Mouse (Mus musculus) limb, embryonic 11.5 days (tissue): ENCODE measurements around the gene Cpeb4. TPM values are rescaled to one million over a fixed set of nuclear protein-coding genes. Genes with fewer than 3 reads are reported as not detected.
"Not testable (repeated sequence)": the region's sequence is repeated elsewhere in the genome, so short reads cannot be mapped to it uniquely, and the experiment has no call there.

ENCODE experiments used
- ATAC-seq: fragments of 200-750 bp; cut with Nextera tagmentation; 2 replicates; pipeline ENCODE4 v1.8.0; 2017; ENCODE audit warnings: low read depth; ENCODE audit not compliant: insufficient number of reproducible peaks, low FRiP score, low TSS enrichment
- DNase-seq: peaks from one replicate; pipeline ENCODE4 v3.0.0-alpha.2; 2015; ENCODE audit warnings: low spot score
- H3K27ac ChIP-seq: fragments of 300-500 bp; sonication (generic); replicated peaks from 2 replicates; pipeline ENCODE4 v1.5.1; 2014; ENCODE audit warnings: low read depth, mild to moderate bottlenecking, low read length
- H3K27me3 ChIP-seq: fragments of 300-500 bp; sonication (generic); 2 replicates; pipeline ENCODE4 v1.6.1; 2014; ENCODE audit warnings: mild to moderate bottlenecking, low read length, mixed read lengths; ENCODE audit not compliant: control insufficient read depth, insufficient read depth
- H3K36me3 ChIP-seq: fragments of 300-500 bp; sonication (generic); 2 replicates; pipeline ENCODE4 v1.6.1; 2014; ENCODE audit warnings: mild to moderate bottlenecking, low read length, moderate library complexity, mixed read lengths; ENCODE audit not compliant: control insufficient read depth, insufficient read depth
- H3K4me1 ChIP-seq: fragments of 300-500 bp; sonication (generic); 2 replicates; pipeline ENCODE4 v1.6.1; 2014; ENCODE audit warnings: low read length, mixed read lengths; ENCODE audit not compliant: control insufficient read depth, insufficient read depth
- H3K4me2 ChIP-seq: fragments of 300-500 bp; sonication (generic); 2 replicates; pipeline ENCODE4 v1.6.1; 2014; ENCODE audit warnings: low read depth, mild to moderate bottlenecking, moderate library complexity; ENCODE audit not compliant: severe bottlenecking
- H3K4me3 ChIP-seq: fragments of 300-500 bp; sonication (generic); 2 replicates; pipeline ENCODE4 v1.5.1; 2014; ENCODE audit warnings: low read depth, low read length
- H3K9ac ChIP-seq: fragments of 300-500 bp; sonication (generic); 2 replicates; pipeline ENCODE4 v1.6.1; 2014; ENCODE audit warnings: mild to moderate bottlenecking, low read length
- H3K9me3 ChIP-seq: fragments of 300-500 bp; sonication (generic); 2 replicates; pipeline ENCODE4 v1.6.1; 2016; ENCODE audit warnings: low read length; ENCODE audit not compliant: control insufficient read depth
- WGBS: fragments of 180-500 bp; shearing (Covaris S2); extraction: QIAGEN DNeasy Blood & Tissue Kit; methylation state at CpG from one replicate; pipeline ENCODE4 v1.1.7; 2014; 5-methylcytosine and 5-hydroxymethylcytosine counted together
- polyA plus RNA-seq: library from polyadenylated mRNA; unstranded; fragments of >200 nt; fragmentation: Nextera tagmentation; extraction: Ambion mirVana; gene quantifications from 2 replicates; pipeline ENCODE4 v1.2.1, GENCODE M21; 2014

Gene Cpeb4
- polyA plus RNA-seq, 1 experiment from 2014 or later: 3.6 TPM

DNA sequence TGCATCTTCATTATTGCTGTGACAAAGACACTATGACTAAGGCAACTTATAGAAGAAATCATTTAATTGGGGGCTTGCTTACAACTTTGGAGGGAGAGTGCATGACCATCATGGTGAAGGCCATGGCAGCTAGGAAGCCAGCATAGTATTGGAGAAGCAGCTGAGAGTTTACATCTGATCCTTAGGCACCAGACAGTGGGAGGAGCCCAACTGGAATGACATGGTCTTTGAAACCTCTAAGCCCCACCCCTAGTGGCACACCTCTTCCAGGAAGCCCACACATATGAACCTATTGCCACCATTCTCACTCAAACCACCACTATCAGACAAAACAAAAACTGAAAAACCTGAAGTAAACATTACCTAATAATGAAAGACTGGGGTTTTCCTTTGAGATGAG, 88.1 kb downstream of the Cpeb4 start:
- H3K4me1 ChIP-seq: no peaks in the 10 kb centered on the region
- no peaks in the 10 kb centered on the region for H3K27me3 ChIP-seq
- no peak overlapping the region for H3K27ac ChIP-seq
- no peaks in the 10 kb centered on the region for H3K36me3 ChIP-seq
- no peak overlapping the region for H3K9ac ChIP-seq
- no peak overlapping the region for H3K4me2 ChIP-seq
- ATAC-seq: no peak
- H3K9me3 ChIP-seq: no peaks in the 10 kb centered on the region
- no peak overlapping the region for H3K4me3 ChIP-seq
- no peak for DNase-seq

DNA sequence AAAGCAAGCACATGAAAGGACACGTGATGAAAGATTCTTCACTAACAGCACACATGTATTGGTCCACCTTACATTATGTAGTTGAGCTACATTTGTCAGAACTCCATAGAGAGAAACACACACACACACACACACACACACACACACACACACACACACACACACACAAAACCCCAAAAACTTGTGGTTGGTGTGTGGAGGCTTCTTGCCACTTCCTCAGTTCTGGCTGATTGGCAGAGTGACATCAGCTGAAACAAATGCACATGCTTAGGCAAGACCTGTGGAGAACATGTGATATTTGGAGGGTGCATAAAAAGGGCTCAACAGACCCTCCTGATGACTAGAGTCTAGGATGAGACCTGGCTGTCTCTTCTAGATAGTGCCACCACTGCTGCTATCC, 92.0 kb downstream of the Cpeb4 start:
- H3K27me3 ChIP-seq: no peaks in the 10 kb centered on the region
- H3K27ac ChIP-seq: no peak overlapping the region
- no peaks in the 10 kb centered on the region for H3K9me3 ChIP-seq
- H3K36me3 ChIP-seq: no peaks in the 10 kb centered on the region
- DNase-seq (no peak), ATAC-seq (no peak)
- H3K4me3 ChIP-seq: no peak overlapping the region
- H3K9ac ChIP-seq: no peak overlapping the region
- 93% methylated on average over 1 of the region's 1 CpGs for WGBS
- H3K4me2 ChIP-seq: no peak overlapping the region
- no peaks in the 10 kb centered on the region for H3K4me1 ChIP-seq

DNA sequence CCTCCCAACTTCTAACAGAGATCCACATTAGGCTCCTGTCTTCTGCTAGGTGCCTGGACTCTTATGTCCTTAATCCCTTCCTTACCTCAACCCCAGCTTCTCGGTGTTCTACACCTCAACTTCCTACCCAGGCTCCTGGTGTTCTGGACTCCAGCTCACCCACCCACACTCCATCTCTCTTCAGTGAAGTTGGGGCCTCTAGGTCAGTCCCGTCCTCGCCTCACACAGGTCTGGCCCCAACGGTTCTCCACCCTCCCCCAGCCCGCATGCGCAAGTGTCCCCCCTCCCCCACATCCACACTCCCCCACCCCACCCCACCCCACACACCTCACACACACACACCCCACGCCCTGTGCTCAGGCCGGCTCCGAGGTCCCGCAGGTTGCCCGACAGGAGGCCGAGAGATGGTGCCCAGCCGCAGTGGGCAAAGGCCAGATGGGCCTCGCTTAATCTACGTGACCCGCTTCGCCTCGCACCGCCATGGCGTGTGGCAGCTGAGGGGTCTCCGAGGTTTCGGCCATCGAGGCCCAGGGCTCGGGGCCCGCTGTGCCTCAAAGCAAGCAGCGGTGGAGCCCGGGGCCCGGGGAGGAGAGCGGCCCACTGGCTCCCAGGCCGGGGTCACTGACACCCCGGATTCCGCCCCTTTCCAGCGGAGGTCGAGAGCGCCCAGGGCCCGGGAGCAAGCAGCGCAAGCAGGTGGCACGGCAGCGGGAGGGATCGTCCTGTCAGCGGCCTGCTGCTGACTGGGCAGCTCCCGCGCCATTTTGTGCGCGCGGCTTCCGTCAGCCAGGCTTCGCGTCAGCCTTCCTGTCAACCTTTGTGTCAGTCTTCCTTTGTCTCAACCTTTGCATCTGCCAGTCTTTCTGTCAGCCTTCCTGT, 93.5 kb downstream of the Cpeb4 start, which contains the start of gene 4930524B15Rik:
Gene 4930524B15Rik (plus strand): TSS at position 337 of the 879 bp plus-strand sequence.
- no peak within 1 kb of the TSS for H3K27ac ChIP-seq
- H3K4me2 ChIP-seq: peak within 1 kb of the TSS; percentile 38
- peak; percentile 56 for DNase-seq

DNA sequence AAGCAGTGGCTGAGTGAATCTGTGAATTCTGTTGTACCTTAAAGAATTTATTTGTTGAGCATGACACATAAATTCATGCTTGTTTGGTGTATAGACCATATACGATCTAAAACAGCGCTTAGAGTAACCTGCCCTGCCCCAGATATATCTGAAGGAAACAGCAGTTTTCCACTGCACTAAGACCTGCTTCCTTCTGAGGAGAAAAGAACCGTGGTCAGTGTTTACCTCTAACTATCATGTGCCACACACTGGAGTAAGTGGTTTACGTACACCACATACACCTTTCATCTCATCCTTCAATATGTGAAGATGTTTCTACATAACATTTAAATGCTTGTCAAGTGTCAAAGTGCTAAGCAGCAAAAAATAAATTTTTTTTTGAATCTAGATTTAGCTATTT, 102.1 kb downstream of the Cpeb4 start:
- Histone ChIP-seq H3K36me3 (no peaks in the 10 kb centered on the region), H3K4me2 (no peak overlapping the region), H3K9me3 (no peaks in the 10 kb centered on the region), H3K27ac (no peak overlapping the region), H3K4me1 (no peaks in the 10 kb centered on the region), H3K9ac (no peak overlapping the region), H3K4me3 (no peak overlapping the region), H3K27me3 (no peaks in the 10 kb centered on the region)
- WGBS: 88% methylated on average over 4 of the region's 4 CpGs
- no peak for DNase-seq
- ATAC-seq: no peak

More for the DNA sequence above, 93.5 kb downstream of the Cpeb4 start, which contains the start of gene 4930524B15Rik:
- Histone ChIP-seq H3K9me3 (no peaks in the 10 kb centered on the region), H3K27me3 (no peaks in the 10 kb centered on the region), H3K4me1 (no peaks in the 10 kb centered on the region), H3K9ac (peak within 1 kb of the TSS; percentile 32), H3K4me3 (peak within 1 kb of the TSS; percentile 11; the same call in 1 of the 2 replicates), H3K36me3 (no peaks in the 10 kb centered on the region)
- WGBS: 37% methylated on average over 49 of the region's 49 CpGs
- 0 out of 2 replicates have a peak, but pooled peaks have one; percentile 35 for ATAC-seq

DNA sequence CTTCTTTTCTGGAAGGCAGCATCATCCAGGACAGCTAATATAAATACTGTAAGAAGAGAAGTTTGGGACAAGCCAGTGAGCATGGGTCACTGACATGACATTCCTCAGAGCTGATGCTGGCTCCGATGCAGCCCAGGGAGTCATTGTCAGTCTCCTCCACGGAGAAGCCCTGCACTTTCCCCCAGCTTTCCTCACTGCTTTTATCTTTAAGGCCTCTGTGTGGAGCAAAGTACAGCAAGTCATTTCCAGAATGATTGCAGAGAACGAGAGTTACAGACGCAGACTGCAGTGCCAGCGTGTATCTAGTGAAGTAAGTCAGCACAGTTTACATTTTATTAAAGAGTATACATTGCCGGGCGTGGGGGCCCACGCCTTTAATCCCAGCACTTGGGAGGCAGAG, 102.8 kb downstream of the Cpeb4 start:
- DNase-seq: no peak
- 68% methylated on average over 8 of the region's 8 CpGs for WGBS

DNA sequence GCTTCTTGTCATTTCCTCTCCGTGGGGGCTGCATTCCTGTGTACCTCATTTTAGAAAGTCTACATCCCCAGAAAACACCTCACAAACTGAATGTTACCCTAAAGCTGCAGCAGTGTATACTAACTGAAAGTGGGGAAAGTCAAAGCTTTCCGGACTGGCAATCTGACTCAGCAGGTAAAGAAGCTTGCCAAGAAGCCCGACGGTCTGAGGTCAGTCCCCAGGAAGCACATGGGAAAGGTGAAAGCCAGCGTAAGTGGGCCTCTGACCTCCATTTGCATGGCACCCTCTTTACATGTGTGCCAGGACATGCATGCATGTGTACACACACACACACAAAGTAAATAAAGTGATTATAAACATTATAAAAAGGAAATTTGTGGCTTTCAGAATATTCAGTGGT, 103.7 kb downstream of the Cpeb4 start:
- Histone ChIP-seq H3K36me3 (no peaks in the 10 kb centered on the region), H3K9ac (no peak overlapping the region), H3K9me3 (no peaks in the 10 kb centered on the region), H3K4me3 (no peak overlapping the region), H3K4me1 (no peaks in the 10 kb centered on the region), H3K4me2 (no peak overlapping the region), H3K27me3 (no peaks in the 10 kb centered on the region), H3K27ac (no peak overlapping the region)
- WGBS: 85% methylated on average over 5 of the region's 5 CpGs
- ATAC-seq (no peak), DNase-seq (no peak)

More for the DNA sequence above, 102.8 kb downstream of the Cpeb4 start:
- no peak overlapping the region for H3K27ac ChIP-seq
- no peaks in the 10 kb centered on the region for H3K9me3 ChIP-seq
- H3K4me3 ChIP-seq: no peak overlapping the region
- ATAC-seq: no peak
- H3K9ac ChIP-seq: no peak overlapping the region
- no peaks in the 10 kb centered on the region for H3K36me3 ChIP-seq
- no peaks in the 10 kb centered on the region for H3K4me1 ChIP-seq
- no peak overlapping the region for H3K4me2 ChIP-seq
- no peaks in the 10 kb centered on the region for H3K27me3 ChIP-seq

DNA sequence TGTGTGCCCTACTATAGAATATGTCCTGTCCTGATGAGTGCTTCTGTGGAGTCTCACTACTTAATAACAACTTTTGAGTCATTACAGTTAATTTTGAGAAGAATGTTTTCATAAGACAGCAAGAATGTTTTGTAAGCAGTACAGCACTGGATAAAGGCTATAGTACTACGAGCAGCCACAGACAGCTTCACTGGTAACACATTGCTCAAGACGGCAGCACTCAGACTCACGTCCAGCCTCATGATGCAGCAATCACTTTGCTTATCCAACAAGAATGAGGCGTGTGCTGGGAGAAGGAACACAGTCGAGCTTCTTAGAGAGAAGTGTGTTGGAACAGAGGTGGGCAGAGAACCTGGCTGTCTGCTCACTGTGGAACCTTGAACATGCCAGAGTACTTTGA, 104.1 kb downstream of the Cpeb4 start:
- no peak overlapping the region for H3K4me3 ChIP-seq
- H3K4me1 ChIP-seq: no peaks in the 10 kb centered on the region
- ATAC-seq (no peak), DNase-seq (no peak)
- no peak overlapping the region for H3K9ac ChIP-seq
- no peaks in the 10 kb centered on the region for H3K36me3 ChIP-seq
- no peak overlapping the region for H3K4me2 ChIP-seq
- no peak overlapping the region for H3K27ac ChIP-seq
- no peaks in the 10 kb centered on the region for H3K9me3 ChIP-seq
- 70% methylated on average over 5 of the region's 5 CpGs for WGBS
- H3K27me3 ChIP-seq: no peaks in the 10 kb centered on the region

DNA sequence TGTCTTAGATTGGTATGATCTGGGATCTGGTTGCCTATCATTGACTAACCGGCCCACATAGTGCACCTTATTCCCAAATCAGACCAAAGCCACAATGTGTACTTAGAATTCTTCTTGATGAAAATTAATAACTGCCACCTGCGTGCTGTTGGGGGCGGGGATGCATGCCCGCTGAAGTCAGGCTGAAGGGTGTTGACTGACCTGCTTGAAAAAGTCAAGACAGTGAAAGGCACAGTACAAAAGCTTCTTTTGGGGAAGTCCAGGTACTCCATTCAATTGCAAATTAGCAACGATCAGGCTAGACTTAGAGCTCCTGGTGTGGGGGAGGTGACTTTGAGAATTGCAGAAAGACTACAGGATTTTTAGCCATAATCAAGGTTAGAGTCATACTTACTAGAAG, 108.1 kb downstream of the Cpeb4 start:
- not testable (repeated sequence) for H3K4me2 ChIP-seq, H3K9me3 ChIP-seq, H3K27ac ChIP-seq, H3K9ac ChIP-seq, ATAC-seq, H3K27me3 ChIP-seq, DNase-seq, H3K36me3 ChIP-seq, H3K4me1 ChIP-seq, H3K4me3 ChIP-seq
- WGBS: 91% methylated on average over 5 of the region's 5 CpGs
